Mouse (Mus musculus) frontal cortex, adult (tissue): ENCODE data around the gene Zfp128.
"Not testable (repeated sequence)": the region's sequence is repeated elsewhere in the genome, so short reads cannot be mapped to it uniquely, and the experiment has no call there.

Experiments
- ATAC-seq: cut with Nextera tagmentation; 2 replicates; pipeline ENCODE4 v1.9.2; 2017; ENCODE audit warnings: mild to moderate bottlenecking, moderate library complexity, mixed read lengths; ENCODE audit not compliant: low TSS enrichment

Gene Zfp128

GRCm38 (mm10) chr7:12880911-12881660 lies at the start of gene Zfp128:
Gene Zfp128 (plus strand): TSS chr7:12881177.
- peak; percentile 100 for ATAC-seq

DNA sequence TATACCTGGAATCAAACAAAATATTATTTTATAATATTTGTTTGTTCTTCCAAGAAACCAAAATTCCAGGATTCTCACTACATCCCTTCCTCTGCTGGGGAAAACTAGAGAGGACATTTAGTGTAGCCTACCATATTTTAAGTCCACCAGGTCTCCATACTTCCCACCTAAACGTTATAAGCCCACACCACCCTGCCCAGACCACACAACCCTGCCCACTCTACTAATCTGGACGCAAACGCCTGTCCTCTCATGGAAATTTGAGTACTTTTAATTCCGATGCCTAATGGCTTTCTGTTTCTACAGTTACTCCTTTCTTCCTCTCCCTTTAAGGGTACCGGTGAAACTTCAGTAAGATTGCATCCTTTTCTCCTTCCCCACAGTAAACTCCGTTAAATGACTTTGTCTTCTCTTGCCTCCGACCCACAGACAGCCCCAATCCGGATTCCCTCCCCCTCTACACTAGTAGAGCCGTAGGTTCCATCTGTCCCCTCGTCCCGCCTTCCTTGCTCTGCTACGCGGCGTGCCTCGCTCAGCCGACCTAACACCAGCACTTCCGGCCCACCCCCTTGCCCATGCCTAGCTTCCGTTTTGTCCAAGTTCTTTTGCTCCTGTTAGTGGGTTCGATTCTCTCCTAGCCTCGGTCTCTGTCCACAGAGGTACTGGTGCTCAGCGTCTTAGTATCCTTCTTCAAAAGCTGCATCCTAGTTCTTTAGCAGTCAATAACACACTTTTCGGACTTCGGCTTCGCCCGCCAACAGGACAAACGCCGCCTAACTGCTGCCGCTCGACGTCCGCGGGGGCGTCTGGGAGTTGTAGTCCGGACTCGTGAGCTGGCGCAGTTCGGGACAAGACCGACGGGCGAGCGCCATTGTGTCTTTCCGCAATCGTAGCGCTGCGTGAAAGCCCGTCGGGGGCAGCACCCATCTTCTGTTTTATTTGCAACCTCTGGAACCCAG lies 46.5 kb upstream of the Zfp128 start, which contains the start of gene Zfp110:
Zfp110 (plus strand) TSS at position 600 of the 959 bp plus-strand sequence.
- peak; percentile 98 for ATAC-seq

DNA sequence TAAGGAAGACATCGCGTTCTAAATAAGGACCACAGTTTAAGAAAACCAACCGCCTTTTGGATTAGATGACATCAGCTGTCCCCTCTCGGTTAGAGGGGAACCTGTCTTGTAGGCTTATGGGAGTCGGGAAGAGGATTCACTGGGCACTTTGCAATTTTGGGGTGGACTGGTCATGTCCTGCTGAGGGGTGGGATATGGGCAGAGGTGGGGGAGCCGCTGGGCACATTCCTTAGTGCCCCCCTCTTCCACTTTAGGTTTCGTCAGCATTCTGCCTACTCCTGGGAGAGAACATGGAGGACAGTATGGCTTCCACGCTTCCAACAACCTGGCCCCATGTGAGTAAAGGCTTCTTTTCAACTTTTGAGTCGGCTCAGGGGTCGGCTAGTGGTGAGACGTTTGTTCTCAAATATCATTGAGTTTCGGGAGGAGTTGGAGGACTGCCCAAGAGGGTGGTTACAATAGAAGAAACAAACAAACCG lies 45.7 kb upstream of the Zfp128 start:
- ATAC-seq = peak; percentile 41

GRCm38 (mm10) chr7:12835779-12836178 lies 45.2 kb upstream of the Zfp128 start:
- no peak for ATAC-seq

GRCm38 (mm10) chr7:12874301-12874700 lies 6.7 kb upstream of the Zfp128 start:
- no peak for ATAC-seq

GRCm38 (mm10) chr7:12880036-12880435 lies 941 bp upstream of the Zfp128 start:
- peak; percentile 46 for ATAC-seq

GRCm38 (mm10) chr7:12880497-12880896 lies 480 bp upstream of the Zfp128 start:
- ATAC-seq = not testable (repeated sequence)

DNA sequence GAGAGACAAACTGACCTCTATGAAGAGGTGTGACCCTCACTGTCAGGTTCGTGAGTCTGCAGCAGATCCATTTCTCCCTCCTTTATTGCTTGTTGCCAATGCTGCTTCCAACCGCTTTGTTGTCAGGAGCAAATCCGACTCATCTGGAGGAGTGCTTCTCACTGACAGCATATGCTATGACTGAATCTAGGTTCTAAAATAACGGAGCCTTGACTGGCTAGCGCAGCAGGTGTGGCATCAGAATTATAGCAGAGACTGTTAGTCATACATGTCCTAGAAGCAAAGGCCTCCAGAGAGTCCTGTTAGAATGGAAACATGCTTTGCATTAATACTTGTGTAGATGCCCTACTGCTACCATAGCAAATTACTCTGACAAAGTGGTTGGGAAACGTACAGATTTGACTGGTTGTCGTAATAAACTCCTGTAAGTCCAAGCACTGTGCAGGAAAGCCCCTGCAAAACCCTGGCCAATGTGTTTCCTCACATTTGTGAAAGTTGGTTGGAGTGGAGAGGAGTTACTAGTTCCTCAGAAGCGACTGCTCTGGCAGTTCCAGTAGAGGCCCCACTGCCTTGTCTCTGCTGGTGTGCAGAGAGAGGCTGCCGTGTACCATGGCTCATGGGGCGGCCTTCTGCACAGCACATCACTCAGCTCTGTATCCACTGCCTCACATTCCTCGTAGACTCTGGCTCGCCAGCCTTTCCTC lies 5.7 kb downstream of the Zfp128 start:
- peak; percentile 62; the same call in 1 of the 2 replicates for ATAC-seq

DNA sequence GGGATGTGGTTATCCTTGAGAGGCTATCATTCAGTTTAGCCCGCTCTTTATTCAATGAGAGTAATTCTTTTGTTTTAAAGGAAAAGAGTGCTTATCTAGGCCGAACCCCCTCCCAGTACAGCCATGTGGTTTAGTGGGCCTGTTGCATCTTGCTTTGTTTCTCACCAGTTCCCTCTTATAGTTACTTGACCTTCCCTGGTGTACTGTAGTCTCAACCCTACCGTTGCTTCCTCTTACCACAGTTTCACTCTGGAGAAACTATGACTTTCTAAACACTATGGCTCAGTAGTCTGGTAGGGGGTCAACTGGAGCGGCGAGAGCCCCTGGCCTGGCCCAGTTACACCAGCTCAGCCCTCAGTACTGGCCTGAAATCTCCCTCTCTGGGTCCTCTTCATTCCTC lies 6.6 kb downstream of the Zfp128 start:
- ATAC-seq = no peak

GRCm38 (mm10) chr7:12890928-12891327 lies 10.0 kb downstream of the Zfp128 start:
- ATAC-seq = no peak

GRCm38 (mm10) chr7:12891334-12891733 lies 10.4 kb downstream of the Zfp128 start:
- ATAC-seq = no peak

DNA sequence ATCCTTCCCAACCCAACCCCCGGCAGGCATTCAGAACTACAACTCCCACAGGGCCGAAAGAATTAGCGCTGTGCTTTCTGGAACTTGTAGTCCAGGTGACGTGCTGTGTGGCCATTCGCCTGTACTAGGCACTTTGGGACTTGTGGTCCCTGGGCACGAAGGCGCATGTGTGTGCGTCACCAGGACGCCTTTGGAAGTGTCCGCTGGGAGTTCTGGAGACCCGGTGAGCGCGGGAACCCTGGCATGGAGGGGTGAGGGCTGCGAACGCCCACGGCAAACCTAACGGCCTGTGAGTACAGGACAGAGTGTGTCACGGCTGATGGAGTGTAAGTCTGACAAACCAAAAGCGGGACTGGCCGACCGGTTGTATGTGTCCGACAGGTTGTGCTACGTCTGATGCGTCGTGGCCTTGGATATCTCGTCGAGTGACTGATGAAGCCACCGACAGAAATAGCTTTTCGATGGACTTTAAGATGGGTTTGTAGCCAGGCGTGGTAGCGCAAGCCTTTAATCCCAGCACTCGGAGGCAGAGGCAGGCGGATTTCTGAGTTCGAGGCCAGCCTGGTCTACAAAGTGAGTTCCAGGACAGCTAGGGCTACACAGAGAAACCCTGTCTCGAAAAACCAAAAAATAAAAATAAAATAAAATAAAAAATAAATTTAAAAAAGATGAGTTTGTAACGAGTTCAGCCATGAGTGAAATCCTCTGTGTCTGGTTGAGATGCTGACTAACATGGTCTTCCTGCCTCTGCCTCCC lies 16.9 kb downstream of the Zfp128 start, which contains the start of gene Zscan22:
Zscan22 (plus strand) TSS at position 161 of the 756 bp plus-strand sequence.
- peak; percentile 100 for ATAC-seq

GRCm38 (mm10) chr7:12901517-12901916 lies 20.5 kb downstream of the Zfp128 start:
- no peak for ATAC-seq

DNA sequence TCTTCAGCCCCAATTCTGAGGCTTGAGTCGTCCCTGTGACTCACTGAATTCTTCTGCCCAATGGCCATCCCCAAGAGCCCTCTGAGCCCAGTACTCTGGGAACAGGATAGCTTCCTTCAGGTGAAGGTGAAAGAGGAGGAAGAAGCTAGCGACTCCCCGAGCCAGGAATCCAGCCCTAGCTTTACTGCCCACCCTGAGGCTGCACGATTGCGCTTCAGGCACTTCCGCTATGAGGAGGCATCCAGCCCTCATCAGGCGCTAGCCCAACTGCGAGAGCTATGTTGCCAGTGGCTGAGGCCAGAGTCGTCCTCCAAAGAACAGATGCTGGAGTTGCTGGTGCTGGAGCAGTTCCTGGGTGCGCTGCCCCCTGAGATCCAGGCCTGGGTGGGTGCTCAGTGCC lies 22.6 kb downstream of the Zfp128 start:
- ATAC-seq = no peak

DNA sequence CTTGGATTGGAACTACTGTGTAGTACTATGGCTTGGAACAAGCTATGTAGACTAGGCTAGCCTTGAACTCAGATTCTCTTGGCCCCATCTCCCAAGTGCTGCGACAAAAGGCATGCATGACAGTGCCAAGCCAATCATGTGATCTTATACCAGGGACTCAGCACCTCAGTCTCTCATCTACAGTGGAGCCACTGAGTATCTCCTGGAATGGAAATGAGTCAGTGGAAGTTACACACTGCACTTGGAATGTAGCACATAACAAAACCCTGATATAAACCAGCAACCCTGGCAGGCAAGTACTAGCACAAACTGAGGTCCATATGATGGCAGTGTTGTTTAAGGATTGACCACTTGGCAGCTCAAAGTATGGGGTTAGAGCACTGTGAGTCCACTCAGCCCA lies 24.2 kb downstream of the Zfp128 start:
- ATAC-seq = no peak

- peak; percentile 71; the same call in 1 of the 2 replicates for ATAC-seq
These were observed 28.6 kb downstream of the Zfp128 start for GRCm38 (mm10) chr7:12909498-12909962.

DNA sequence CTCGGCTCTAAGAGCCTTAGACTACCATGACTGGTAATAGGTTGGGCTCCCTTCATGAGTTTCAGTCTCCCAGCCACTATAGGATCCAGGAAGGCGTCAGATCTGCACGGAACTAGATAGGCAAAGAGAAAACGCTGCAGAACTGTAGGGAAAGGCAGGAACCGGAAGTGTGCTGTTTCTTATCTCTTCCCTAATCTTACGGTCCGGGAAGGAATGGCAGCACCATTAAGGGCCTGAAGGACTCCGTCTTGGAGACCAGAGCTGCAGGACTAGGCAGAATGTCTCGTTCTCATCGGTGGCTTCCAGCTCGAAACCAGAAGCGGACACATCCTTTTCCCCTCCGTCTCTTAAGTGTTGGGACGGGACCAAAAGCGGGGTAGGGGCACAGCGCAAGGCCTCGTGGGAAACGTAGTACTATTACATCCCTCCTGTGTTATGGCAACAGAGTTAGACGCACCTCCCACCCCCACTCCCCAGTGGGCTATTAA lies 29.2 kb downstream of the Zfp128 start:
- peak; percentile 87 for ATAC-seq

DNA sequence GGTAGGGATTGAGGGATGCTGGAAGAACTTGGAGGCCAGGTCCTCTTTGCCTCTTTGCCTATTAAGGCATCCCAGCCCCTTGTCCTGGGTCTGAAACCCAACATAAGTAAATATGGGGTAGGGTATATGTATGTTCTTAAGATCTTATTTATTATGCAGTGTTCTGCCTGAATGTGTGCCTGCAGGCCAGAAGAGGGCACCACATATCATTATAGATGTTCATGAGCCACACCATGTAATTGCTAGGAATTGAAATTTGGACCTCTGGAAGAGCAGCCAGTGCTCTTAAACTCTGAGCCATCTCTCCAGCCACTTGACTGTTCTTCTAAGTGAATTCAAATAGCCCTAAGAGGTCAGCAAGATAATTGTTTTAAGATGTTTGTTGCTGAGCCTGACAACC lies 32.6 kb downstream of the Zfp128 start:
- no peak for ATAC-seq

GRCm38 (mm10) chr7:12920495-12920894 lies 39.5 kb downstream of the Zfp128 start:
- not testable (repeated sequence) for ATAC-seq

GRCm38 (mm10) chr7:12921318-12921704 lies 40.3 kb downstream of the Zfp128 start:
- peak; percentile 62 for ATAC-seq
